Mouse (Mus musculus): Measurements from ENCODE around the gene Wipf2. TPM values are rescaled to one million over a fixed set of nuclear protein-coding genes. Genes with fewer than 3 reads are reported as not detected.

Gene Wipf2
- polyA plus RNA-seq, 1 experiment from 2014 or later = 5.3 TPM

DNA sequence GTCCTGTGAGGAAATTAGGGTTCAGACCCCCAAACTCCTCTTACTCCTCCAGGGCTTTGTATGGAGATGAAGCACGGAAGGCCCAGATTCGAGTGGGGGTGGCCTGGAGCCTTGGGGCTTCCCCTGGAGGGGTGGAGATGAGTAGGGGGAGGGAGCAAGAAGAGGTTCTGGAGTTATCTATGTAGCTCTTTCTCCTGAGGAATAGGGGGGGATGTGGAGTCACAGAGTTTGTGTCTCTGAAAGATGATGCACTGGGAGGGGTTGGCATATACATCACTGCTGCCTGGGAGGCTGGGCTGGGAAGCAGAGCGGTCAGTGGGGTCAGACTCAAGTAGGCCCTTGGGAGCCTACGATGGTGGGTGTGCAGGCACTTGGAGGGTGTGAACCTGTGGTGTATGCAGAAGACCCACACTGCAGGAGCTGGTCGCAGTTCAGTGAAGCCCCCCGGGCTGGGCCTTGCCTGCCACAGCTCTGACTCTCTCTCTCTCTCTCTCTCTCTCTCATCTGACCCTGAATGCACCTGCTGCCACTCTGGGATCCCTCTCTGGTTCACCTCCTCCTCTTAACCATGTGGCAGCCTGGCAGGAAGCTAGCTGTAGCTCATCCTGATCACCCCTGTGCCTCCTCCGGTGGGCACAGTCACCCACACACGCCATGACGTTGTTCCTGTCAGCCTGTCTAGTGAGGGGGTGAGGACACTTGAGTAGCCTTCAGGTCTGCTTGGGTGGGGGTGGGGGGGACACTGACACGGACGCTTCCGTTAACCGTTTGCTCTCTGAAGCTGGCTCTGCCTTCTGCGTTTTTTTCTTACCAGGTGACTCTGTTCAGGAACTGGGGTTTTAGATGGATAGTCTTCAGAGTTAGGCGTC lies 75.9 kb downstream of the Wipf2 start:
- H3K9ac ChIP-seq = peak overlapping the region; percentile 75
- no peak for ATAC-seq (ENCODE audit: insufficient number of reproducible peaks, low FRiP score, low TSS enrichment, low read depth)
- peak overlapping the region; percentile 81 for H3K4me3 ChIP-seq (replicated peaks)
- peak overlapping the region; percentile 96 for H3K27ac ChIP-seq (replicated peaks)
- H3K9me3 ChIP-seq (replicated peaks) = no peaks in the 10 kb centered on the region
- H3K4me1 ChIP-seq = peaks cover 86% of the 10 kb centered on the region
- WGBS = 23% methylated on average over 15 of the region's 15 CpGs
- peak overlapping the region; percentile 80 for H3K4me2 ChIP-seq (replicated peaks)
- no peaks in the 10 kb centered on the region for H3K36me3 ChIP-seq
- H3K27me3 ChIP-seq = no peaks in the 10 kb centered on the region

DNA sequence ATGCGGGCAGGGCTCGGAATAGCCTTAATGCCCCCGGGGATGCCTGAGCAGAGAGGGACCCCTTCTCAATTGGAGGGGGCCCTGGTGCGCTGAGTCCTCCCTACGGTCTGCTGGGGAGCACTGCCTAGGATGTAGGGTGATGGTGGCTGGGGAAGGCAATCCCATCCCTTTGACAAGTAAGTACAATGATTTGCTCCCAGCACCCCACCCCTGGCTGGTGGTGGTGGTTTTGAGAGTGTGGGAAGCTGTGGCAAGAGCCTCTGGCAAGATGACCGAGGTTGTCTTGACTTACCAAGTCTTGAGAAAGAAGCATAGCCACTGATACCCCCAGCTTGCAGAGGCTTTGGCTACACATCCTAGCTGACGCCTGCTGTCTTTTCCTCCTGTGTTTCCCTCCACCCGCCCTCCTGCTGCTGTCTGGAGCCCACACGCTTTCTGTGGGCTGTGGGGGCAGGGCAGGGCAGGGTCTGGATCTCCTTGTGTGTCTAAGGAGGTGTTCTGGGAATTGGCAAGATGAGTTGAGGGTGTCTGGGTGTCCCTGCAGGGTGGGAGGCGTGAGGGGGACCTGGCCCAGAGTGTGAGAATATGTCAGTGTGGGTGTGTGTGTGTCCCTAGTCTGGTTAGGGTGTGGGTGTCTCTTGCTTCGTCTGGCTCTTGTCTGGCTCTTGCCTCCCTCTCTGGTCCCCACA lies 76.7 kb downstream of the Wipf2 start:
- Histone ChIP-seq H3K4me3 (replicated peaks) (peak overlapping the region; percentile 81), H3K4me1 (peaks cover 87% of the 10 kb centered on the region), H3K27ac (replicated peaks) (peak overlapping the region; percentile 96), H3K9me3 (replicated peaks) (no peaks in the 10 kb centered on the region), H3K27me3 (no peaks in the 10 kb centered on the region), H3K9ac (peak overlapping the region; percentile 75; the same call in 1 of the 2 replicates), H3K36me3 (no peaks in the 10 kb centered on the region), H3K4me2 (replicated peaks) (peak overlapping the region; percentile 80)
- 25% methylated on average over 11 of the region's 11 CpGs for WGBS
- ATAC-seq (ENCODE audit: insufficient number of reproducible peaks, low FRiP score, low TSS enrichment, low read depth) = no peak

DNA sequence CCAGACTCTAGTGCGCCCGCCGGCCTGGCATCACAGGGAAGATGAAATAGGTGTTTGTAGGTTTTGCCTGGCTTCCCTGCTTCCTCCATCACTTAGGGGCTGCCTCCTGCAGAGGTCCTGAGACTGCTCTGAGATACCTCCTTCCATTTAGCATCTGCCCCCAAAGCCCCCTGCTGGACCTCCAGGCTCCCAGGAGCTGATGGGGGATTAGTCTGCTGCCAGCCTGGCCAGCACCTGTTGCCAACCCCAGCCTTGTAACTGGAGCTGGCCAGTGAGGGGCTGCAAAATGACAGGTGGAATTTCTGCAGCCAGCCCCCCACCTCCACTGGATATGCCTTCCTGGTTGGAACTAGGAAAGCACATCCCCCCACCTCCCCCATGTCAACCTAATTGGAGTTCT lies 77.3 kb downstream of the Wipf2 start:
- ATAC-seq (ENCODE audit: insufficient number of reproducible peaks, low FRiP score, low TSS enrichment, low read depth) = no peak
- Histone ChIP-seq H3K4me3 (replicated peaks) (peak overlapping the region; percentile 81), H3K36me3 (no peaks in the 10 kb centered on the region), H3K4me1 (peaks cover 88% of the 10 kb centered on the region), H3K9ac (peak overlapping the region; percentile 24; the same call in 1 of the 2 replicates), H3K9me3 (replicated peaks) (no peaks in the 10 kb centered on the region), H3K27me3 (no peaks in the 10 kb centered on the region), H3K27ac (replicated peaks) (peak overlapping the region; percentile 96), H3K4me2 (replicated peaks) (peak overlapping the region; percentile 80)
- 13% methylated on average over 3 of the region's 3 CpGs for whole genome bisulfite sequencing

DNA sequence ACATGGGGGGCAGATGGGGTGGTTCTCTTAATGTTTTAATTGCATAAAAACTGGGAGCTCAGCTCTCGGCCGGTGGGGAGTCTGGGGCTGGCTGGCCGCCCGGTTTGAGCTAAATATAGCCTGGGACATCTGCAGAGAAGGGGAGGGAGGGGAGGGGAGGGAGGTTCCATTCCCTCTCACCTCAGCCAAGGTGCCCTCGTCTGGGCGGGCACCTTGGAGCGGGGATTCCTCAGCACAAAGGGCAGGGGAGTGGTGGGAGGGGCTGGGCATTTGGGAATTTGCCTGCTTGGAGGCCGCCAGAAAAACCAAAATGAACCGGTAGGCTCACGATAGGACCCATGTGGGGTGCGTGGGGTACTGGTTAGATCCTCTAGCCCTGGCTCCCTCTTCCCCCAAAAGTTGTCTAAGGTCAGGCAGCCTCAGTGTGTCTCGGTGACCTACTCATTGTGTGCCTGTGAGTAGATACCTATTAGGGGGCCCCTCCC lies 77.9 kb downstream of the Wipf2 start:
- H3K9me3 ChIP-seq (replicated peaks) = no peaks in the 10 kb centered on the region
- H3K4me3 ChIP-seq (replicated peaks) = peak overlapping the region; percentile 81
- peaks cover 88% of the 10 kb centered on the region for H3K4me1 ChIP-seq
- H3K27me3 ChIP-seq = no peaks in the 10 kb centered on the region
- peak overlapping the region; percentile 96 for H3K27ac ChIP-seq (replicated peaks)
- no peak for ATAC-seq (ENCODE audit: insufficient number of reproducible peaks, low FRiP score, low TSS enrichment, low read depth)
- H3K9ac ChIP-seq = peak overlapping the region; percentile 24
- H3K4me2 ChIP-seq (replicated peaks) = peak overlapping the region; percentile 80
- 5% methylated on average over 12 of the region's 12 CpGs for WGBS
- H3K36me3 ChIP-seq = no peaks in the 10 kb centered on the region

DNA sequence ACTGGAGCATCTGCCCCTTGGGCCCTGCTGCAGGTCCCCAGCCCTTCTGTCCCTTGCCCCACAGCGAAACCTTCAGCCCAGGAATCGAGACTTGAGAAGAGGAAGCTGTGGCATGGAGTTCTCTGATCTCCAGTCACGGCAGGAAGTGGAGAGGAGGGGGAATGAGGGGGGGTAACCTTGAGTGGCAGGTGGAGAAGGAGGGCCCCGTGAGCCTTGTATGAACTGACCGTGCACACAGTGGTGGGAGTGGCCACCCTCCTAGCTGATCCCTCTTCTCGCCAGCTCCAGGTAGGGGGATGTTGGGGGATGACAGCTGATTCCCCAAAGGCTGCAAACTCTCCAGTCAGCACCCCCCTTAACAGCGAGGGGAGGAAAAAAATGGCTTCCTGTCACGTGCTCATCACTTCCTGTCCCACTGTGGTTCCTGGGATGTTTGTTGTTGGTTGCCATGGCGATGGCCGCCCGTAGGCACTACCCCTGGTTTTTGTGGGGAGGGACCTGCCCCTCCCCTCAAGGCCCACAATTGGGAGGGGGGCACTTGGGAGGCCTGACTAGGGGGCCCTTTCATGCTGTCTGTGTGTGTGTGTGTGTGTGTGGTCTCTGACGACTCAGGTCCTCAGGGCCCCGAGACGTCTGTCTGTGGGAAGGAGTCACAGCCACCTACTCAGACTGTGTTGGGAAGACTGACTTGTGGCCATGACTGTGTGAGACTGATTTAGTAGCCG lies 78.5 kb downstream of the Wipf2 start:
- no peaks in the 10 kb centered on the region for H3K9me3 ChIP-seq (replicated peaks)
- peaks cover 85% of the 10 kb centered on the region for H3K4me1 ChIP-seq
- 4% methylated on average over 15 of the region's 15 CpGs for whole genome bisulfite sequencing
- H3K4me2 ChIP-seq (replicated peaks) = peak overlapping the region; percentile 80
- no peaks in the 10 kb centered on the region for H3K27me3 ChIP-seq
- no peaks in the 10 kb centered on the region for H3K36me3 ChIP-seq
- H3K4me3 ChIP-seq (replicated peaks) = peak overlapping the region; percentile 81
- H3K9ac ChIP-seq = peak overlapping the region; percentile 24; the same call in 1 of the 2 replicates
- ATAC-seq (ENCODE audit: insufficient number of reproducible peaks, low FRiP score, low TSS enrichment, low read depth) = no peak
- peak overlapping the region; percentile 96 for H3K27ac ChIP-seq (replicated peaks)

DNA sequence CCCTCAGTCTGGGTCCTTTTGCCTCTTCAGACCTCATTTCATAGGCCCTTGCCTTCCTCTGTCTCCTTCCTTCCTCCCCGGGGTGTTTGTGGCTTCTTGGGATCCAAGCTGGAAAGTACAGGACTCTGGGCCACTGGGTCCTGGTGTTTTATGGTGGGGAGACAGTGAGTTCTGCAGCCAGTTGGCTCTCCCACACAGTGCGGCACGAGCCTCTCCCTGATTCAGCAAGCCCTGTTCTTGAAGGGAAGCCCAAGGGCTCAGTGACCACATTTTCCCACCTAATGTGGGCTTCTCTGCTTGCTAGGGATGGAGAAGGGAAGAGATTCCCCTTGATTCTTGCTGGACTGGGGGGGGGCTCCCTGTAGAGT lies 79.1 kb downstream of the Wipf2 start:
- Histone ChIP-seq H3K27ac (replicated peaks) (peak overlapping the region; percentile 96), H3K9me3 (replicated peaks) (no peaks in the 10 kb centered on the region), H3K9ac (no peak overlapping the region), H3K4me2 (replicated peaks) (peak overlapping the region; percentile 80), H3K4me3 (replicated peaks) (peak overlapping the region; percentile 81; the same call in 1 of the 2 replicates), H3K4me1 (peaks cover 88% of the 10 kb centered on the region), H3K27me3 (no peaks in the 10 kb centered on the region), H3K36me3 (no peaks in the 10 kb centered on the region)
- 41% methylated on average over 3 of the region's 3 CpGs for WGBS
- ATAC-seq (ENCODE audit: insufficient number of reproducible peaks, low FRiP score, low TSS enrichment, low read depth) = no peak

DNA sequence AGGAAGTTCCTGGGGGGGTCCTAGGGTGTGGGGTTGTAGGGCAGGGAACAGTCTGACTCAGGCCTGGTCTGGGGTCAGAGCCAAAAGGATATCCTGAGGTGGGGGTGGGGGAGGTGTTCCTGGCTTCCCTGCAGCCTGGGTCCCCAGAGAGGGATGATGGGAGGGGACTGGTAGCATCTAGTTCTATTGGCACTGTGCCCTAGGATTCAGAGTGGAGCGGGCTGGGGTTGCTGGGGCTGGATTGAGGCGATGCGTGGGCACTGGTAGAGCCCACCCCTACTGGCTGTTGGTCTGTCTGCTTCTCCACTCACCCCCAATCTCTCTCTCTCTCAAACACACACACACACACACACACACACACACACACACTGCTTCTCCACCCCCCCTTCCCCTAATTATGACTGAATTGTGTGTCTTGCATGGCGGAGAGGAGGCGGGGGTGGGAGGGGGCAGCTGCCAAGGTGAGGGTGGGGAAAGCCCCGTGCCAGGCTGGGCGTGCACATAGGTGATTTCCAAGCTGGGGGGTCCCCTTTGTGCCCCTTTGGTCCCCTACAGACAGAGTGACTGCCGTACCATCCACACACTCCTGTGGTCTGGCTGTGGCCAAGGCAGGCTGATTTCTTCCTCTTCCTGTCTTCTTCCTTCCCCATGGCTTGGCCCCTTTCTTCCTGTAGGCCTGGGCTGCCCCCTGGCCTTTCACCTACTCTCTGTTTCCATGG lies 79.6 kb downstream of the Wipf2 start:
- Histone ChIP-seq H3K36me3 (no peaks in the 10 kb centered on the region), H3K27ac (replicated peaks) (peak overlapping the region; percentile 96), H3K9me3 (replicated peaks) (no peaks in the 10 kb centered on the region), H3K27me3 (no peaks in the 10 kb centered on the region), H3K4me3 (replicated peaks) (0 out of 2 replicates have a peak overlapping the region, but pooled peaks have one; percentile 0), H3K4me1 (peaks cover 94% of the 10 kb centered on the region), H3K9ac (no peak overlapping the region), H3K4me2 (replicated peaks) (peak overlapping the region; percentile 80)
- peak; percentile 16; the same call in 1 of the 2 replicates for ATAC-seq (ENCODE audit: insufficient number of reproducible peaks, low FRiP score, low TSS enrichment, low read depth)
- WGBS = 29% methylated on average over 8 of the region's 8 CpGs

DNA sequence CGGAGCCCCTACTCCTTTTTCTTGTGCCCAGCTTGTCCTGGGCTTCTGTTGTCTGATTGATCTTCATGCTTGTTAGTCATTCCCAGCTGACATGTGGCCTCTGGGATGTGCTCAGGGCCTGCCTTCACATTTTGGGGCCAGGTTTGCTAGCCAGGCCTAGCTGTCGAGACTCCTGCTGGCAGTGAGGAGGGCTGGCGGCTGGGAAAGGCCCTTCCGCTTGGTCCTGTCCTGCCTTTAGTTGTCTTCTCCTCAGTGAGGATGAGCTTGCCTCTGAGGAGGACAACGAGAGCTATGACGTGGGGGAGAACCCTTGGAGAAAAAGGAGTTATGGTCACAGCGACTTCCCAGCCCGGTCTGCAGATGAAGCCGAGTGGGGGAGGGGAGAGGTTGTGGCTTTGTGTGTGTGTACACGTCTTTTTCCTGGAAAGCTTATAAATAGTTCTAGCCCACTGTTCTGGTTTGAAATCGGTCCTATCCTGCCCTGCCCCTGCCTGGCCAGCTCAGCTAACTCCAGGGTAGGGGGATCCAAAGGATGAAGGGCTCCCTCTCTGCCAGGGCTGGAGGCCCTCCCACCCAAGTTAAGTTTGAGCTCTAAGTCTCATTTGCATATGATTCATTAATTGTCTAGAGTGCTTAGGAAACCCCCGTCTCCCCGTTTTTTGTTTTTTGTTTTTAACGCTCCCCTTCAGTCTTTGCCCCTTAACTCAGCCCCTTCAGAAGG lies 80.5 kb downstream of the Wipf2 start:
- Histone ChIP-seq H3K27ac (replicated peaks) (peak overlapping the region; percentile 96), H3K9ac (peak overlapping the region; percentile 29), H3K4me1 (peaks cover 92% of the 10 kb centered on the region), H3K9me3 (replicated peaks) (no peaks in the 10 kb centered on the region), H3K4me2 (replicated peaks) (peak overlapping the region; percentile 80), H3K4me3 (replicated peaks) (0 out of 2 replicates have a peak overlapping the region, but pooled peaks have one; percentile 2), H3K36me3 (no peaks in the 10 kb centered on the region), H3K27me3 (no peaks in the 10 kb centered on the region)
- no peak for ATAC-seq (ENCODE audit: insufficient number of reproducible peaks, low FRiP score, low TSS enrichment, low read depth)
- 34% methylated on average over 14 of the region's 14 CpGs for WGBS

DNA sequence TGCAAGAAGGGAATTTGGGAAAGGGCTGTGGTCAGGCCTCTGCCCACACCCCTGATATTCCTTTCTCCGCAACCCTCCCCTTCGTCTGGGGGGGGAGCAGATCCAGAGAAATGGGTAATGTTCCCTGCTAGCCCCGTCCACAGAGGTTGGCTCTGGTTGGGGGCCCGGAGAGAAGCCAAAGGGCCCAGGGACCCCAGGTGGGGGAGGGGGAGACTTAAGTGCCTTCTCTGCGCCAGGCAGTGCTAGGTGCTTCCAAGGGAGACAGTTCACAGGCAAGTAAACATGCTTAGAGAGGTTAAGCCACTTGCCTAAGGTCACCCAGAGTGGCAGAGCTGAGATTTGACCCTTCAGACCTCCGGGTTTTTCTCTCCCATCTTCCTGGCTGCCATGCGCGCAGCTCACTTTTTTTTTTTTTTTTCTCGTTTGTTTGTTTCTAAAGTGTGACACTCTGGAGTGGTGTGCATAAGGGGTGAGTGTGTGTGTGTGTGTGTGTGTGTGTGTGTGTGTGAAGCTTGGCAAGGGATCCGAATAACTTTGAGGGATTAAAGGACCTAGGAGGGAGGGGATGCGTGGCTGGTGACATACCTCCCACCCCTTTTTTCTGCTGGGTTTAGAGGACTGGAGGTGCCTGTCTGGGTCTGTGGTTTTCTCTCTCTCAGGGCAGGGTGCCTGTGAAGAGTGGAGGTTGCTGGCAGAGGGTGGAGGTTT lies 81.6 kb downstream of the Wipf2 start:
- H3K4me2 ChIP-seq (replicated peaks) = peak overlapping the region; percentile 80
- no peak for ATAC-seq (ENCODE audit: insufficient number of reproducible peaks, low FRiP score, low TSS enrichment, low read depth)
- no peak overlapping the region for H3K9ac ChIP-seq
- no peaks in the 10 kb centered on the region for H3K9me3 ChIP-seq (replicated peaks)
- peak overlapping the region; percentile 96 for H3K27ac ChIP-seq (replicated peaks)
- 32% methylated on average over 11 of the region's 11 CpGs for WGBS
- H3K4me3 ChIP-seq (replicated peaks) = no peak overlapping the region
- H3K36me3 ChIP-seq = peaks cover 1% of the 10 kb centered on the region; the same call in 1 of the 2 replicates
- no peaks in the 10 kb centered on the region for H3K27me3 ChIP-seq
- H3K4me1 ChIP-seq = peaks cover 92% of the 10 kb centered on the region
